Mouse (Mus musculus) thymus, adult 2 months (tissue): ENCODE measurements around the gene Ebpl. TPM values are rescaled to one million over a fixed set of nuclear protein-coding genes. Genes with fewer than 3 reads are reported as not detected.

Source experiments
- DNase-seq: peaks from one replicate; pipeline ENCODE4 v3.0.0; 2021
- H3K27ac ChIP-seq: fragments of 200-500 bp; 2 replicates; pipeline ENCODE4 v1.5.1; 2012; ENCODE audit warnings: low read length, control low read depth; ENCODE audit not compliant: control insufficient read depth, insufficient read depth
- H3K27me3 ChIP-seq: fragments of 200-500 bp; 2 replicates; pipeline ENCODE4 v1.6.1; 2012; ENCODE audit warnings: mild to moderate bottlenecking, low read length, moderate library complexity, mixed read lengths; ENCODE audit not compliant: control insufficient read depth, insufficient read depth
- H3K36me3 ChIP-seq: fragments of 200-500 bp; 2 replicates; pipeline ENCODE4 v1.6.1; 2012; ENCODE audit warnings: mild to moderate bottlenecking, low read length, moderate library complexity; ENCODE audit not compliant: control insufficient read depth, insufficient read depth
- H3K4me1 ChIP-seq: fragments of 200-500 bp; replicated peaks from 2 replicates; pipeline ENCODE4 v1.6.1; 2012; ENCODE audit warnings: low read length; ENCODE audit not compliant: control insufficient read depth, insufficient read depth
- H3K4me3 ChIP-seq: fragments of 200-500 bp; 2 replicates; pipeline ENCODE4 v1.5.1; 2012; ENCODE audit warnings: mild to moderate bottlenecking, low read length, control low read depth, moderate library complexity; ENCODE audit not compliant: control insufficient read depth, insufficient read depth
- CTCF ChIP-seq: fragments of 200-500 bp; IDR thresholded peaks from 2 replicates; pipeline ENCODE4 v1.5.1; 2012; ENCODE audit warnings: mild to moderate bottlenecking, control low read depth, low read length, moderate library complexity, borderline replicate concordance; ENCODE audit not compliant: control insufficient read depth, poor library complexity, insufficient read depth; ENCODE audit errors: extremely low read depth
- POLR2A ChIP-seq: fragments of 200-500 bp; IDR thresholded peaks from 2 replicates; pipeline ENCODE4 v1.6.1; 2012; ENCODE audit warnings: mild to moderate bottlenecking, low read length, control low read depth, moderate library complexity; ENCODE audit not compliant: control insufficient read depth, poor library complexity, insufficient read depth; ENCODE audit errors: extremely low read depth
- WGBS: fragments of 180-500 bp; shearing (Covaris S2); methylation state at CpG from one replicate; pipeline ENCODE4 v1.1.7; 2018; 5-methylcytosine and 5-hydroxymethylcytosine counted together
- polyA plus RNA-seq: library from polyadenylated mRNA; depleted of rRNA; stranded (reverse); fragments of >200 nt; gene quantifications from 2 replicates; pipeline ENCODE4 v1.2.3, GENCODE M21; 2012

Ebpl gene
- polyA plus RNA-seq, 1 experiment, result 2.0 TPM

GRCm38 (mm10) chr14:61390586-61390985, 30.3 kb upstream of the Ebpl start:
- WGBS, result 95% methylated on average over 3 of the region's 3 CpGs
- Histone ChIP-seq H3K4me3 (no peak overlapping the region), H3K27ac (no peak overlapping the region), H3K27me3 (no peaks in the 10 kb centered on the region), H3K36me3 (peaks cover 11% of the 10 kb centered on the region), H3K4me1 (no peaks in the 10 kb centered on the region)
- DNase-seq, result no peak
- no peak for TF ChIP-seq CTCF
- no peak for TF ChIP-seq POLR2A

- H3K27ac ChIP-seq, result no peak overlapping the region
- WGBS, result 98% methylated on average over 2 of the region's 2 CpGs
- peaks cover 30% of the 10 kb centered on the region for H3K36me3 ChIP-seq
- H3K27me3 ChIP-seq, result no peaks in the 10 kb centered on the region
- H3K4me3 ChIP-seq, result no peak overlapping the region
- DNase-seq, result no peak
- no peaks in the 10 kb centered on the region for H3K4me1 ChIP-seq
- TF ChIP-seq POLR2A, result no peak
- TF ChIP-seq CTCF, result no peak
These were observed 7.1 kb upstream of the Ebpl start for GRCm38 (mm10) chr14:61367290-61367689.

GRCm38 (mm10) chr14:61364656-61365055, 4.4 kb upstream of the Ebpl start:
- no peak for TF ChIP-seq POLR2A
- TF ChIP-seq CTCF, result no peak
- WGBS, result 80% methylated on average over 3 of the region's 3 CpGs
- no peak overlapping the region for H3K4me3 ChIP-seq
- no peak overlapping the region for H3K27ac ChIP-seq
- no peaks in the 10 kb centered on the region for H3K27me3 ChIP-seq
- peaks cover 13% of the 10 kb centered on the region for H3K36me3 ChIP-seq
- peaks cover 3% of the 10 kb centered on the region for H3K4me1 ChIP-seq
- DNase-seq, result no peak

DNA sequence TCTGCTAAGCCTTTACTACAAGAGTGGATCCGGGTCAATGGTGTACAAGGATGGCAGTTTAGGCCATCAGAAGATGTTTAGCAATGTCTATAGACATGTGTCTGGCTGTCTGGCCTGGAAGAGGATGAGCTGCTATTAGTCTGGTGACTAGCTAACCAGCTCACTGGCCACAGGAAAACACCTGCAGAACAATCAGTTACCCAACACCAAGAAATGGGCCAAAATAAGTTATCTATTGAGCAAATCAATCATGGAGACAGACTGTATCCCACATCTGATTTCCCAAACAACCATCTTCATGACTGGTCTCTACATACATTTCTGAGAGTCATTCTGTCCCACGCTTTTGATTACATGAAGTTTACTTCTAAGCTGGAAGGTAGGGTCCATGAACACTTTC, 3.5 kb upstream of the Ebpl start:
- TF ChIP-seq POLR2A (no peak), CTCF (no peak)
- no peak overlapping the region for H3K4me3 ChIP-seq
- H3K27ac ChIP-seq, result no peak overlapping the region
- peaks cover 3% of the 10 kb centered on the region for H3K4me1 ChIP-seq
- H3K27me3 ChIP-seq, result no peaks in the 10 kb centered on the region
- DNase-seq, result no peak
- H3K36me3 ChIP-seq, result peaks cover 10% of the 10 kb centered on the region
- 100% methylated on average over 2 of the region's 2 CpGs for WGBS

- DNase-seq, result no peak
- TF ChIP-seq POLR2A (no peak), CTCF (no peak)
- Histone ChIP-seq H3K27me3 (no peaks in the 10 kb centered on the region), H3K36me3 (peaks cover 8% of the 10 kb centered on the region), H3K27ac (no peak overlapping the region), H3K4me1 (peaks cover 3% of the 10 kb centered on the region), H3K4me3 (no peak overlapping the region)
- WGBS, result 97% methylated on average over 2 of the region's 2 CpGs
These were observed 2.0 kb upstream of the Ebpl start for GRCm38 (mm10) chr14:61362268-61362667.

DNA sequence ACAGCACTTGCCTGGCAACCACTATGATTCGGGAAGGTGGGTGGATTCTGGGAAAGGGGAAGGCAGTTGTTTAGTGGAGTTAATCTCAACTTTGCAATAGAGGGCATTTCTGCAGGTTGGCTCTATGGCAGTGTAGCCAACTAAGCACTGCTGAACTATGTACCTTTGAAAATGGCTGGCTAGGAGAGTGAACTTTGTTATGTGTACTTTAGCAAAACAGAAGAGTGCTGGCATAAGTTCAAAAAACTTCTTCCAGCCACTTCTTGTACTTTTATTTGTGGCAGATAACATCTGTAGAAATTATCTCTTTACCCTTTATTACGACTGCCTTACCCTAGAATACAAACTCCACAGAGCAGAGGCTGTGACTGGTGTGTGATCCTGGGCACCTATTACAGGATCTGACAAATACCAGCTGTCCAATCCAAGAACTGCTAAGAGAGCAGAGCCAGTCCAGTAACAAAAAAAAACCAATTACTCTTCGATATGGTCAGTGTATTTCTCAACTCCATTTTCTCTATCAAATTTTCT, 807 bp upstream of the Ebpl start:
- no peak for TF ChIP-seq POLR2A
- no peak for TF ChIP-seq CTCF
- Histone ChIP-seq H3K36me3 (no peaks in the 10 kb centered on the region), H3K27ac (no peak overlapping the region), H3K4me3 (no peak overlapping the region), H3K27me3 (no peaks in the 10 kb centered on the region), H3K4me1 (peaks cover 6% of the 10 kb centered on the region)
- 68% methylated on average over 3 of the region's 3 CpGs for WGBS
- DNase-seq, result no peak

DNA sequence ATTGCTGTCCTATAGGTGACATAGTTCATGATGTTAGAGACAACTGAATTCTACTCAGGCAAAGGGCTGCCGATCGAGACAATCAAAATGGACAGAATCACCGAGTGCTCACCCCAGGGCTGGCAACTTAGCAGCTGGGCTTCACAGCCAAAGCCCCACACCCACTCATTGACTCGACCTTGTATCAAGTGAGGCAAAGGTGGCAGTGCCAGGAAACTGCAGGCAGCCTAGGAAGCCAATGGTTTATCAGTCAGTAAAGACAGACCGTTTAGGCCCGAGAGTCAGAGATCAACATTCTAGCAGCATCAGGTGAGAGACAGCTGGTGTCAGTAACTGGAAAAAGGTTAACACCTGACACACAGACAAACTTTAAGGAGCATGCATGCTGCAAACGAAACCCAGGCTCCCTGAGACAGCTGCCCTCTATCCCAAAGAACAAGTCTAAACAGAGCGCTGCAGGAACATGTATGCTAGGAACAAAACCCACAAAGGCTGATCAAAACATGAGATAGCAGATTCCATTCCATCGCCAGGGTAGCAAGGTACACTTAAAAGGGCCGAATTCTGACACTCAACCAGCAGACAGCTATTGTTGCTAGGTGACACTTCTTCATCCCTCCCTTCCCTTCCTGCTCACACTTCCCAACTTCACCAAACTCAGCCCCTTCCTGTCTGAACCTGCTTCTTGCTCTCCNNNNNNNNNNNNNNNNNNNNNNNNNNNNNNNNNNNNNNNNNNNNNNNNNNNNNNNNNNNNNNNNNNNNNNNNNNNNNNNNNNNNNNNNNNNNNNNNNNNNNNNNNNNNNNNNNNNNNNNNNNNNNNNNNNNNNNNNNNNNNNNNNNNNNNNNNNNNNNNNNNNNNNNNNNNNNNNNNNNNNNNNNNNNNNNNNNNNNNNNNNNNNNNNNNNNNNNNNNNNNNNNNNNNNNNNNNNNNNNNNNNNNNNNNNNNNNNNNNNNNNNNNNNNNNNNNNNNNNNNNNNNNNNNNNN, 5.7 kb downstream of the Ebpl start:
- H3K27me3 ChIP-seq, result no peaks in the 10 kb centered on the region
- H3K4me1 ChIP-seq, result 0 out of 2 replicates have a peak, but pooled peaks cover 3% of the 10 kb centered on the region
- WGBS, result 58% methylated on average over 10 of the region's 10 CpGs
- H3K4me3 ChIP-seq, result no peak overlapping the region
- no peaks in the 10 kb centered on the region for H3K36me3 ChIP-seq
- DNase-seq, result no peak
- TF ChIP-seq POLR2A (no peak), CTCF (no peak)
- H3K27ac ChIP-seq, result no peak overlapping the region
